Mouse (Mus musculus): ENCODE measurements at regions not wholly inside any gene's neighbourhood (a gene's known extent, or its start where the extent isn't known, plus 50 kb on each side); places are given as distances from the start of the nearest gene placed in this dataset.

DNA sequence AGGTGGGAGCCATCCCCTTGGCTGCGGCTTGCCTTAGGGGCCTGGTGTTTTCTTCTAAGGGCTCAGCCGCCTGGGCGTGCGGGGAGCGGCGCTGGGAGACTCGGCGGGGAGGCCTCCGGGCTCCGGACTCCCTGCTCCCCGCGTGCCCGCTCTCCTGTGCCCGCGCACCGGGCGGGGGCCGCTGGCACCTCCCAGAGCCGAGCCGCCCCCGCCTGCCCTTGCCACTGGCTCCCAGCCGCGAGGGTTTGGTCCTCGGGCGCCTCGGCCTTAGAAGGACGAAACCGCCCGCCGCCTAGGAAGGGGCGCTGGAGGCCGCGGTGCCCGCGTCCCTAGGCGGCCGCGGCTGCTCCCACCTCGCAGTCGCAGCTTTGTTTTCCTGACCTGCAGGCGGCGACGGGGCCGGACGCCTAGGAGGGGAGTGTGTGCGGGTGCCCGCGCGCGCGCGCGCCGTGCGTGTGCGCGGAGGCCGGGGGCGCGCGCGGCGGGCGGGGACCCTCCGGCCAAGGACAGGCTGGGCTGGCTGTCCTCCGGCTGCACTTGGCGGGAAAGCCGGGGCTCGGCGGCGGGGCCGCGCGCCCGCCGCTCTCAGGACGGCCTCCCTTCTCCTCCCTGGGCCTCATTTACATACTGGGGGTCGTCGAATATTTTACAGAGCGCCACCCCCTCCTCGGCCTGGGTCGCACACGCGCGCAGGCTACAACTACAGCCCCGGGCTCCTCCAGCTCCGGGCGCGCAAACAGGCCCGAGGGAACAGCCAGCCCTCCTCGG is 227.1 kb downstream of the Mef2c start:
- Histone ChIP-seq H3K36me3 (ENCODE audit: control insufficient read depth, insufficient read depth, low read length) (no peaks in the 10 kb centered on the region), H3K27ac (ENCODE audit: insufficient read depth, low read length) (no peak overlapping the region), H3K4me3 (ENCODE audit: extremely low read depth, insufficient read depth, insufficient read length) (peak overlapping the region; percentile 45; the same call in 1 of the 2 replicates), H3K27me3 (ENCODE audit: control insufficient read depth, insufficient read depth, low read length) (peaks cover 44% of the 10 kb centered on the region), H3K4me1 (ENCODE audit: control insufficient read depth, insufficient read depth, insufficient read length) (peaks cover 12% of the 10 kb centered on the region; the same call in 1 of the 2 replicates)
- no peak for TF ChIP-seq CTCF (IDR thresholded peaks at IDR 0.05; ENCODE audit: extremely low read depth, insufficient read depth, insufficient read length, insufficient replicate concordance)
- TF ChIP-seq POLR2A (IDR thresholded peaks at IDR 0.05; ENCODE audit: low read depth, low read length): no peak
- WGBS: under 1% methylated on average over 77 of the region's 91 CpGs
- no peak for DNase-seq (ENCODE audit: low read depth in 1 of 2, low spot score in 2 of 2)

DNA sequence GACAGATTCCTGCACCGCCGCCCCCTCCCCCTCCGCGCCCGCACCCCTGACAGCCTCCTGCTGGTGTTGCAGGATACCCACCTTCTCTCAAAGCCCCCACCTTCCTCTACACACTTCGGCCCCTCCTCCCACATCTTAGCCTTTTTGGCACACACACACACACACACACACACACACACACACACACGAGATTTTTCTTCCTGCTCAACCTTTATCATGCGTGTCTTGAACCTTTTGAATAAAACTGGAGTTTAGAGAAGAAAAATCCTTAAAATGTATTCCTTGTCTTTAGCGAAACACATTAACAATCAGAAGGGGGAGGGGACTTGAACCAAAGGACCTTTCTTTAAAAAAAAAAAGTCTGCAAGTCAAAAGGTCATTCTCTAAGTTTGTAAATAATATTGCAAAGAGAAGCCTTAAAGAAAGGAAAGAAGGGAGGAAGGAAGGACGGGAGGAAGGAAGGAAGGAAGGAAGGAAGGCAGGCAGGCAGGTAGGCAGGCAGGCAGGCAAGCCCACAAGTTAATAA is 227.7 kb downstream of the Mef2c start:
- Histone ChIP-seq H3K27me3 (ENCODE audit: control insufficient read depth, insufficient read depth, low read length) (peaks cover 42% of the 10 kb centered on the region), H3K4me1 (ENCODE audit: control insufficient read depth, insufficient read depth, insufficient read length) (peaks cover 12% of the 10 kb centered on the region; the same call in 1 of the 2 replicates), H3K36me3 (ENCODE audit: control insufficient read depth, insufficient read depth, low read length) (no peaks in the 10 kb centered on the region), H3K27ac (ENCODE audit: insufficient read depth, low read length) (no peak overlapping the region), H3K4me3 (ENCODE audit: extremely low read depth, insufficient read depth, insufficient read length) (no peak overlapping the region; the same call in 1 of the 2 replicates)
- WGBS: 2% methylated on average over 10 of the region's 10 CpGs
- TF ChIP-seq CTCF (IDR thresholded peaks at IDR 0.05; ENCODE audit: extremely low read depth, insufficient read depth, insufficient read length, insufficient replicate concordance): no peak
- no peak for TF ChIP-seq POLR2A (IDR thresholded peaks at IDR 0.05; ENCODE audit: low read depth, low read length)
- no peak for DNase-seq (ENCODE audit: low read depth in 1 of 2, low spot score in 2 of 2)

- Histone ChIP-seq H3K4me3 (ENCODE audit: extremely low read depth, insufficient read depth, insufficient read length) (no peak overlapping the region), H3K36me3 (ENCODE audit: control insufficient read depth, insufficient read depth, low read length) (no peaks in the 10 kb centered on the region), H3K27me3 (ENCODE audit: control insufficient read depth, insufficient read depth, low read length) (peaks cover 41% of the 10 kb centered on the region), H3K4me1 (ENCODE audit: control insufficient read depth, insufficient read depth, insufficient read length) (peaks cover 12% of the 10 kb centered on the region; the same call in 1 of the 2 replicates), H3K27ac (ENCODE audit: insufficient read depth, low read length) (no peak overlapping the region)
- WGBS: 5% methylated on average over 31 of the region's 31 CpGs
- DNase-seq (ENCODE audit: low read depth in 1 of 2, low spot score in 2 of 2): no peak
- no peak for TF ChIP-seq CTCF (IDR thresholded peaks at IDR 0.05; ENCODE audit: extremely low read depth, insufficient read depth, insufficient read length, insufficient replicate concordance)
- TF ChIP-seq POLR2A (IDR thresholded peaks at IDR 0.05; ENCODE audit: low read depth, low read length): no peak
Observed at GRCm38 (mm10) chr13:83732283-83733121, 228.7 kb downstream of the Mef2c start.

- 7% methylated on average over 24 of the region's 24 CpGs for WGBS
- H3K27ac ChIP-seq (ENCODE audit: insufficient read depth, low read length): no peak overlapping the region
- H3K36me3 ChIP-seq (ENCODE audit: control insufficient read depth, insufficient read depth, low read length): no peaks in the 10 kb centered on the region
- peaks cover 16% of the 10 kb centered on the region for H3K4me1 ChIP-seq (ENCODE audit: control insufficient read depth, insufficient read depth, insufficient read length)
- H3K27me3 ChIP-seq (ENCODE audit: control insufficient read depth, insufficient read depth, low read length): peaks cover 45% of the 10 kb centered on the region
- no peak for TF ChIP-seq POLR2A (IDR thresholded peaks at IDR 0.05; ENCODE audit: low read depth, low read length)
- no peak for TF ChIP-seq CTCF (IDR thresholded peaks at IDR 0.05; ENCODE audit: extremely low read depth, insufficient read depth, insufficient read length, insufficient replicate concordance)
- no peak overlapping the region for H3K4me3 ChIP-seq (ENCODE audit: extremely low read depth, insufficient read depth, insufficient read length)
- DNase-seq (ENCODE audit: low read depth in 1 of 2, low spot score in 2 of 2): no peak
Observed at GRCm38 (mm10) chr13:83733231-83733990, 229.6 kb downstream of the Mef2c start.

GRCm38 (mm10) chr13:83733991-83734610 is 230.3 kb downstream of the Mef2c start:
- H3K27ac ChIP-seq (ENCODE audit: insufficient read depth, low read length): no peak overlapping the region
- no peak for DNase-seq (ENCODE audit: low read depth in 1 of 2, low spot score in 2 of 2)
- no peaks in the 10 kb centered on the region for H3K36me3 ChIP-seq (ENCODE audit: control insufficient read depth, insufficient read depth, low read length)
- H3K4me3 ChIP-seq (ENCODE audit: extremely low read depth, insufficient read depth, insufficient read length): no peak overlapping the region
- H3K4me1 ChIP-seq (ENCODE audit: control insufficient read depth, insufficient read depth, insufficient read length): peaks cover 16% of the 10 kb centered on the region
- 6% methylated on average over 1 of the region's 1 CpGs for WGBS
- TF ChIP-seq POLR2A (IDR thresholded peaks at IDR 0.05; ENCODE audit: low read depth, low read length) (no peak), CTCF (IDR thresholded peaks at IDR 0.05; ENCODE audit: extremely low read depth, insufficient read depth, insufficient read length, insufficient replicate concordance) (no peak)
- peaks cover 44% of the 10 kb centered on the region for H3K27me3 ChIP-seq (ENCODE audit: control insufficient read depth, insufficient read depth, low read length)

DNA sequence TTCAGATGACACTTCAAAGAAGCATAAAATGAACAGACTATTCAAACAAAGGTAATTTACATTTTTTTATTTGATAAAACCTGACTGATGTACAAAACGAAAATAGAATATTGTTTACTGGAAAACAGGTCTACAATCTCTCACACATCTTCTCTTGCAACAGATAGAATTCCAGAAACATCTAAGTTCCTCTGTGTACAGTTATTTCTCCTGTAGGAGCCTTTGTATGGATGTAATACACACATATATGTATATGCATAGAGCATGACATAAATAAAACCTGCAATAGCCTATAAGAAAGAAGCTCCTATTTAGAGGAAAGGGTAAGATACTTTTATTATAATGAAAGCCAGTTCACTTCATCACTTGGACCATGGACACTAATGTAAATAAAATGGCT is 230.8 kb downstream of the Mef2c start:
- Histone ChIP-seq H3K4me1 (ENCODE audit: control insufficient read depth, insufficient read depth, insufficient read length) (peaks cover 16% of the 10 kb centered on the region), H3K36me3 (ENCODE audit: control insufficient read depth, insufficient read depth, low read length) (no peaks in the 10 kb centered on the region), H3K4me3 (ENCODE audit: extremely low read depth, insufficient read depth, insufficient read length) (no peak overlapping the region), H3K27ac (ENCODE audit: insufficient read depth, low read length) (no peak overlapping the region), H3K27me3 (ENCODE audit: control insufficient read depth, insufficient read depth, low read length) (peaks cover 43% of the 10 kb centered on the region)
- 33% methylated on average over 1 of the region's 1 CpGs for WGBS
- no peak for TF ChIP-seq CTCF (IDR thresholded peaks at IDR 0.05; ENCODE audit: extremely low read depth, insufficient read depth, insufficient read length, insufficient replicate concordance)
- no peak for TF ChIP-seq POLR2A (IDR thresholded peaks at IDR 0.05; ENCODE audit: low read depth, low read length)
- DNase-seq (ENCODE audit: low read depth in 1 of 2, low spot score in 2 of 2): no peak
